Mouse (Mus musculus): ENCODE measurements around the gene Ctdsp1.

Gene Ctdsp1

DNA sequence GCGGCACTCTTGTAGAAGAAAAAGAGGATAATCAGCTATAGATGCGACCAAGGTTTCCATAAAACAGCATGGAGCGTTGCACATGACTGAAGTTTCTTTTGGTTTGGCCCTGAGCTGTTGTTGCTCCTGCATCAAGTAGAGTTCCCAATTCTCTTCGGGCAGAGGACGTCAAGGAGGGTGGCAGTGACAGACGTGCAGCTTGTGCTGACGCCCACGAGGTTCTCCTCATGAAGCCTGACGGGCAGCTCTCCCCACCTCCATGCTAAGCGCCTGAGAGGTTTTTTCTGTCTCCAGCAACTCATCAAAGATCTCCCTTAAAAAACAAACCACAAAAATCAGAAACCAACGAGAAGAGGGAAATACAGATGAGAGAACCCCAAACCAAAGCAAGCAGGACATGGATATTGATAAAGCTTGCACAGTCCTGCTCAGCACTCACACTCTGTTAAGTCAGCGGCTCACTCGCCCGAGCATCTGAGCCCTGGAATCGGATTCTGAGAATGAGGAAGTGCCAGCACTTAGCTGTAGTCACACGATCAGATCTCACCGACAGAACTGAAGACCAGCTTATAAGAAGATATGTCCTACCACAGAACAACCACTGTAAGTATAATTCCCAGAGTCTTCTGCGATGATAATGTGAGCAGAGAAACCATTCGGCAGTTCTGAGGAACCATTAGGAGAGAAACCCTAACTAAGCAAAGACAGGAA is 48.0 kb downstream of the Ctdsp1 start:
- no peak for DNase-seq (ENCODE audit: low read depth in 1 of 2, low spot score in 2 of 2)

DNA sequence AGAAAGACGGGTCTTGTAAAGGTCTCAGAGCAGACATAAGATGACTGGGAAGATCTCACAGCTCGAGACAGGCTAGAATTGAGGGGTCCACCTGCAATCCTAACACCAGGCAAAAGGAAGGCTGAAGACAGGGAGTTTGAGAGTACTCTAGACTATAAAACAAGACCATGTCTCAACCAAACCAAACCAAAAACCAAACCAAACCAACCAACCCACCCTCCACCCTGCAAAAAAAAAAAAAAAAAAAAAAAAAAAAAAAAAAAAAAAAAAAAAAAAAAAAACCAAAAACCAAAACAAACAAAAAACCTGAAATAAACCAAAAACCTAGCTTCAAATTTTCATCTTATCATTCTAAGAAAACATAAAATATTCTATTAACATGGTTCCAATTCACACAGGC is 53.2 kb downstream of the Ctdsp1 start:
- no peak for DNase-seq (ENCODE audit: low read depth in 1 of 2, low spot score in 2 of 2)

All from monocyte, adult 2 months (primary cell).